Mouse (Mus musculus) limb, embryonic 11.5 days (tissue): Measurements from ENCODE around the gene Pfkfb4. TPM values are rescaled to one million over a fixed set of nuclear protein-coding genes. Genes with fewer than 3 reads are reported as not detected.
A peak's percentile ranks its signal among the peaks of the same experiment; 100 is the strongest.

ENCODE experiments used
- ATAC-seq: fragments of 200-750 bp; cut with Nextera tagmentation; 2 replicates; pipeline ENCODE4 v1.8.0; 2017; ENCODE audit warnings: low read depth; ENCODE audit not compliant: insufficient number of reproducible peaks, low FRiP score, low TSS enrichment
- DNase-seq: peaks from one replicate; pipeline ENCODE4 v3.0.0-alpha.2; 2015; ENCODE audit warnings: low spot score
- H3K27ac ChIP-seq: fragments of 300-500 bp; sonication (generic); replicated peaks from 2 replicates; pipeline ENCODE4 v1.5.1; 2014; ENCODE audit warnings: low read depth, mild to moderate bottlenecking, low read length
- H3K27me3 ChIP-seq: fragments of 300-500 bp; sonication (generic); 2 replicates; pipeline ENCODE4 v1.6.1; 2014; ENCODE audit warnings: mild to moderate bottlenecking, low read length, mixed read lengths; ENCODE audit not compliant: control insufficient read depth, insufficient read depth
- H3K36me3 ChIP-seq: fragments of 300-500 bp; sonication (generic); 2 replicates; pipeline ENCODE4 v1.6.1; 2014; ENCODE audit warnings: mild to moderate bottlenecking, low read length, moderate library complexity, mixed read lengths; ENCODE audit not compliant: control insufficient read depth, insufficient read depth
- H3K4me1 ChIP-seq: fragments of 300-500 bp; sonication (generic); 2 replicates; pipeline ENCODE4 v1.6.1; 2014; ENCODE audit warnings: low read length, mixed read lengths; ENCODE audit not compliant: control insufficient read depth, insufficient read depth
- H3K4me2 ChIP-seq: fragments of 300-500 bp; sonication (generic); 2 replicates; pipeline ENCODE4 v1.6.1; 2014; ENCODE audit warnings: low read depth, mild to moderate bottlenecking, moderate library complexity; ENCODE audit not compliant: severe bottlenecking
- H3K4me3 ChIP-seq: fragments of 300-500 bp; sonication (generic); 2 replicates; pipeline ENCODE4 v1.5.1; 2014; ENCODE audit warnings: low read depth, low read length
- H3K9ac ChIP-seq: fragments of 300-500 bp; sonication (generic); 2 replicates; pipeline ENCODE4 v1.6.1; 2014; ENCODE audit warnings: mild to moderate bottlenecking, low read length
- H3K9me3 ChIP-seq: fragments of 300-500 bp; sonication (generic); 2 replicates; pipeline ENCODE4 v1.6.1; 2016; ENCODE audit warnings: low read length; ENCODE audit not compliant: control insufficient read depth
- WGBS: fragments of 180-500 bp; shearing (Covaris S2); extraction: QIAGEN DNeasy Blood & Tissue Kit; methylation state at CpG from one replicate; pipeline ENCODE4 v1.1.7; 2014; 5-methylcytosine and 5-hydroxymethylcytosine counted together
- polyA plus RNA-seq: library from polyadenylated mRNA; unstranded; fragments of >200 nt; fragmentation: Nextera tagmentation; extraction: Ambion mirVana; gene quantifications from 2 replicates; pipeline ENCODE4 v1.2.1, GENCODE M21; 2014

Pfkfb4 gene
- polyA plus RNA-seq, 1 experiment from 2014 or later = 9.4 TPM

- Histone ChIP-seq H3K4me2 (no peak overlapping the region), H3K9ac (no peak overlapping the region), H3K27me3 (no peaks in the 10 kb centered on the region), H3K36me3 (no peaks in the 10 kb centered on the region), H3K9me3 (no peaks in the 10 kb centered on the region), H3K4me1 (no peaks in the 10 kb centered on the region), H3K4me3 (no peak overlapping the region), H3K27ac (no peak overlapping the region)
- no peak for ATAC-seq
- no peak for DNase-seq
- WGBS = 78% methylated on average over 3 of the region's 3 CpGs
Measured at GRCm38 (mm10) chr9:108963577-108963976, 28.0 kb upstream of the Pfkfb4 start.

- no peak overlapping the region for H3K27ac ChIP-seq
- H3K9me3 ChIP-seq = no peaks in the 10 kb centered on the region
- ATAC-seq = no peak
- 80% methylated on average over 6 of the region's 6 CpGs for WGBS
- H3K27me3 ChIP-seq = no peaks in the 10 kb centered on the region
- DNase-seq = no peak
- H3K4me1 ChIP-seq = no peaks in the 10 kb centered on the region
- no peak overlapping the region for H3K4me2 ChIP-seq
- H3K36me3 ChIP-seq = no peaks in the 10 kb centered on the region
- H3K9ac ChIP-seq = no peak overlapping the region
- no peak overlapping the region for H3K4me3 ChIP-seq
Measured at GRCm38 (mm10) chr9:108964338-108964737, 27.2 kb upstream of the Pfkfb4 start.

DNA sequence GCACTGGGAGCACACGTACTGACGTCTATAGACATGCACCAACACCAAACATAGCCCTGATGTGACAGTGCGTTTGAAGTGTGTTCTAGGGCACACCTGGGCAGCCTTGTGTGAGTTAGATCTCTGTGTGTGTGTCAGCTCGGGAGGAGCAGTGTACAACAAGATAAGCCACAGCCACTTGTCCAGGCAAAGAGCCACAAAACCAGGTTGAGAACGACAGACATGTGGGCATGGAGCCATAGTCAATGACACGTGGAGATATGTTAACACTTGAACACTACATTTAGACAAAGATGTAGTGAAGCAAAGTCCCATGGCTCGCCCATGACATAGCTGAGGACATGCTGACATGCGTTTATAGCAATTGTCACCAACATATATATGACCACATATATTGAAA, 21.0 kb upstream of the Pfkfb4 start:
- Histone ChIP-seq H3K9ac (no peak overlapping the region), H3K36me3 (no peaks in the 10 kb centered on the region), H3K4me3 (no peak overlapping the region), H3K9me3 (no peaks in the 10 kb centered on the region), H3K4me1 (no peaks in the 10 kb centered on the region), H3K27me3 (no peaks in the 10 kb centered on the region), H3K27ac (no peak overlapping the region), H3K4me2 (no peak overlapping the region)
- no peak for ATAC-seq
- 88% methylated on average over 8 of the region's 8 CpGs for WGBS
- no peak for DNase-seq

DNA sequence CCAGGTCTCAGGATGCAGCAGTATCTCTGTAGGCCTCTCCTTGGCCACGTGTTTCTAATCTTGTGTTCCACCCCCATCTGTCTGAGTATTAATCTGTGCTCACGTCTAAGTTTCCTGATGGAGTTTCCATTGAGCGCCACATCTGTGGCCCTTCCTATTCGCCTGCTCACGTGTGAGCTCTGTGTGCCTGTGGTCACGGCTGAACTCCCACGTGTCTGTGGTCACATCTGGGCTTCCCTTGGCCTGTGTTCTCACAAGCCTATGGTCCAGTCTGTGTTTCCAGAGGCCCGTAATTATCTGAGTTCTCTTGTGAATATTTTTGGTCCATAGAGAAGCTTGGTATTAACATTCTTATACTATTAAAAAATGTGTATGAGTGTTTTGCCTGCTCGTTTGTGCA, 15.1 kb upstream of the Pfkfb4 start:
- Histone ChIP-seq H3K27me3 (no peaks in the 10 kb centered on the region), H3K4me2 (no peak overlapping the region), H3K9ac (no peak overlapping the region), H3K9me3 (no peaks in the 10 kb centered on the region), H3K27ac (no peak overlapping the region), H3K4me3 (no peak overlapping the region), H3K4me1 (no peaks in the 10 kb centered on the region), H3K36me3 (no peaks in the 10 kb centered on the region)
- WGBS = 81% methylated on average over 9 of the region's 9 CpGs
- ATAC-seq (no peak), DNase-seq (no peak)

GRCm38 (mm10) chr9:108977966-108978365, 13.6 kb upstream of the Pfkfb4 start:
- WGBS = 68% methylated on average over 7 of the region's 7 CpGs
- no peak for ATAC-seq
- Histone ChIP-seq H3K9ac (no peak overlapping the region), H3K27me3 (no peaks in the 10 kb centered on the region), H3K9me3 (no peaks in the 10 kb centered on the region), H3K36me3 (no peaks in the 10 kb centered on the region), H3K27ac (no peak overlapping the region), H3K4me2 (no peak overlapping the region), H3K4me3 (no peak overlapping the region), H3K4me1 (no peaks in the 10 kb centered on the region)
- DNase-seq = no peak

- WGBS = 89% methylated on average over 8 of the region's 8 CpGs
- H3K9me3 ChIP-seq = no peaks in the 10 kb centered on the region
- H3K36me3 ChIP-seq = no peaks in the 10 kb centered on the region
- no peak overlapping the region for H3K4me3 ChIP-seq
- H3K4me2 ChIP-seq = no peak overlapping the region
- no peak for ATAC-seq
- H3K9ac ChIP-seq = no peak overlapping the region
- no peak overlapping the region for H3K27ac ChIP-seq
- peaks cover 2% of the 10 kb centered on the region; the same call in 1 of the 2 replicates for H3K4me1 ChIP-seq
- H3K27me3 ChIP-seq = no peaks in the 10 kb centered on the region
- DNase-seq = no peak
Measured at GRCm38 (mm10) chr9:108982498-108982897, 9.1 kb upstream of the Pfkfb4 start.

GRCm38 (mm10) chr9:108983209-108983608, 8.4 kb upstream of the Pfkfb4 start:
- H3K4me2 ChIP-seq = no peak overlapping the region
- 78% methylated on average over 9 of the region's 9 CpGs for WGBS
- H3K9ac ChIP-seq = no peak overlapping the region
- H3K4me1 ChIP-seq = peaks cover 8% of the 10 kb centered on the region; the same call in 1 of the 2 replicates
- H3K27me3 ChIP-seq = no peaks in the 10 kb centered on the region
- no peak overlapping the region for H3K4me3 ChIP-seq
- DNase-seq = no peak
- no peaks in the 10 kb centered on the region for H3K9me3 ChIP-seq
- ATAC-seq = no peak
- H3K36me3 ChIP-seq = no peaks in the 10 kb centered on the region
- no peak overlapping the region for H3K27ac ChIP-seq

DNA sequence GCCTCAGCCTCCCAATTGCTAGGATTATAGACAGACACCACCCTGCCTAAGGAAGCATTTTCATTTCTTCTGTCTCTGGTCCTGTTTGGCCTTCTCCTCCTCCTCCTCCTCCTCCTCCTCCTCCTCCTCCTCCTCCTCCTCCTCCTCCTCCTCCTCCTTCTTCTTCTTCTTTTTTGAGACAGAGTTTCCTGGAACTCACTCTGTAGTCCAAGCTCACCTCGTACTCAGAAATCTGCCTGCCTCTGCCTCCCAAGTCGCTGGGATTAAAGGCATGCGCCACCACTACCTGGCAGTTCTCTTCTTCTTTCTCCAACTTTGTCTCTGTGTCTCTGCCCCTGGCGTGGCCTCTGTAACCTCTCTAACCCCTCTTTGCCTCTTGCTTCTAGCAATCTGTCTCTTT, 5.9 kb upstream of the Pfkfb4 start, which contains the start of gene Ucn2:
Gene Ucn2, plus strand, starts transcription at position 301 of the 400 bp plus-strand sequence.
- Histone ChIP-seq H3K36me3 (no peaks in the 10 kb centered on the region), H3K9me3 (no peaks in the 10 kb centered on the region), H3K27me3 (0 out of 2 replicates have a peak, but pooled peaks cover 3% of the 10 kb centered on the region), H3K27ac (no peak within 1 kb of the TSS), H3K4me3 (no peak within 1 kb of the TSS), H3K9ac (no peak within 1 kb of the TSS), H3K4me1 (peaks cover 17% of the 10 kb centered on the region; the same call in 1 of the 2 replicates), H3K4me2 (no peak within 1 kb of the TSS)
- no peak for DNase-seq
- WGBS = 82% methylated on average over 2 of the region's 4 CpGs
- ATAC-seq = no peak

- 22% methylated on average over 13 of the region's 15 CpGs for WGBS
- no peak overlapping the region for H3K27ac ChIP-seq
- no peak overlapping the region for H3K9ac ChIP-seq
- H3K4me2 ChIP-seq = peak overlapping the region; percentile 15; the same call in 1 of the 2 replicates
- peaks cover 20% of the 10 kb centered on the region; the same call in 1 of the 2 replicates for H3K4me1 ChIP-seq
- no peaks in the 10 kb centered on the region for H3K9me3 ChIP-seq
- DNase-seq (peak; percentile 51), ATAC-seq (no peak)
- no peaks in the 10 kb centered on the region for H3K36me3 ChIP-seq
- H3K4me3 ChIP-seq = no peak overlapping the region
- 0 out of 2 replicates have a peak, but pooled peaks cover 3% of the 10 kb centered on the region for H3K27me3 ChIP-seq
Measured at GRCm38 (mm10) chr9:108987704-108988350, 3.8 kb upstream of the Pfkfb4 start.
